Mouse (Mus musculus) heart, embryonic 13.5 days (tissue): Measurements from ENCODE around the gene Treh. TPM values are rescaled to one million over a fixed set of nuclear protein-coding genes. Genes with fewer than 3 reads are reported as not detected.

Experiments used
- polyA plus RNA-seq: library from polyadenylated mRNA; unstranded; fragments of >200 nt; fragmentation: Nextera tagmentation; extraction: Ambion mirVana; gene quantifications from 2 replicates; pipeline ENCODE4 v1.2.1, GENCODE M21; 2015

The Treh gene
- polyA plus RNA-seq, 1 experiment from 2014 or later, result not detected

Other genes starting within 250 kb of the Treh start
- gene Foxr1, start 232.1 kb upstream of the Treh start, polyA plus RNA-seq, result not detected in 2 replicates
- not detected in 2 replicates for gene Upk2, start 218.3 kb upstream of the Treh start, polyA plus RNA-seq
- 7.3 and 9.4 TPM in 2 replicates for gene Bcl9l, start 190.4 kb upstream of the Treh start, polyA plus RNA-seq
- not detected in 2 replicates for gene Cxcr5, start 111.4 kb upstream of the Treh start, polyA plus RNA-seq
- 9.8 and 11.0 TPM in 2 replicates for gene Ddx6, start 68.3 kb upstream of the Treh start, polyA plus RNA-seq
- 20.2 and 24.4 TPM in 2 replicates for gene Phldb1, start 62.0 kb downstream of the Treh start, polyA plus RNA-seq
- 114 and 119 TPM in 2 replicates for gene Arcn1, start 94.6 kb downstream of the Treh start, polyA plus RNA-seq
- gene Ift46, start 94.7 kb downstream of the Treh start, polyA plus RNA-seq, result 65.7 and 68.6 TPM in 2 replicates
- 1.5 and 1.9 TPM in 2 replicates for gene Tmem25, start 126.1 kb downstream of the Treh start, polyA plus RNA-seq
- gene Ttc36, start 129.8 kb downstream of the Treh start, polyA plus RNA-seq, result 0.29 and 2.2 TPM in 2 replicates
- 6.1 and 6.5 TPM in 2 replicates for gene Kmt2a, start 208.1 kb downstream of the Treh start, polyA plus RNA-seq
- 1,009 and 1,200 TPM in 2 replicates for gene Atp5l, start 247.5 kb downstream of the Treh start, polyA plus RNA-seq